Mouse (Mus musculus) kidney, postnatal 0 days (tissue): ENCODE results near the gene Ccdc40. TPM values are rescaled to one million over a fixed set of nuclear protein-coding genes. Genes with fewer than 3 reads are reported as not detected.

Experiments used
- ATAC-seq: fragments of 200-750 bp; cut with Nextera tagmentation; replicated peaks from 2 replicates; pipeline ENCODE4 v1.8.0; 2017; ENCODE audit warnings: low read depth, moderate number of reproducible peaks, moderate TSS enrichment, moderate library complexity; ENCODE audit not compliant: low FRiP score
- DNase-seq: peaks from one replicate; pipeline ENCODE4 v3.0.0-alpha.2; 2016; ENCODE audit warnings: low spot score
- H3K27ac ChIP-seq: fragments of 300-500 bp; sonication (generic); 2 replicates; pipeline ENCODE4 v1.5.1; 2014; ENCODE audit warnings: mild to moderate bottlenecking
- H3K27me3 ChIP-seq: fragments of 300-500 bp; sonication (generic); 2 replicates; pipeline ENCODE4 v1.6.1; 2014; ENCODE audit warnings: low read length, mixed read lengths; ENCODE audit not compliant: insufficient read depth
- H3K36me3 ChIP-seq: fragments of 300-500 bp; sonication (generic); 2 replicates; pipeline ENCODE4 v1.6.1; 2014; ENCODE audit warnings: low read length, mixed read lengths; ENCODE audit not compliant: insufficient read depth
- H3K4me1 ChIP-seq: fragments of 300-500 bp; sonication (generic); replicated peaks from 2 replicates; pipeline ENCODE4 v1.6.1; 2014; ENCODE audit warnings: antibody characterized with exemption, low read length, mixed read lengths; ENCODE audit not compliant: insufficient read depth
- H3K4me2 ChIP-seq: fragments of 300-500 bp; sonication (generic); 2 replicates; pipeline ENCODE4 v1.6.1; 2014; ENCODE audit warnings: mild to moderate bottlenecking, low read length, moderate library complexity, mixed read lengths
- H3K4me3 ChIP-seq: fragments of 300-500 bp; sonication (generic); replicated peaks from 2 replicates; pipeline ENCODE4 v1.5.1; 2014; ENCODE audit warnings: low read depth, low read length
- H3K9ac ChIP-seq: fragments of 300-500 bp; sonication (generic); 2 replicates; pipeline ENCODE4 v1.6.1; 2014; ENCODE audit warnings: low read depth, low read length
- H3K9me3 ChIP-seq: fragments of 300-500 bp; sonication (generic); replicated peaks from 2 replicates; pipeline ENCODE4 v1.6.1; 2016; ENCODE audit warnings: low read length, inconsistent platforms, mixed read lengths
- CTCF ChIP-seq: IDR thresholded peaks from 2 replicates; pipeline ENCODE4 v1.5.1; 2016; ENCODE audit warnings: antibody characterized with exemption, low read depth, mild to moderate bottlenecking, moderate library complexity
- WGBS: fragments of 180-500 bp; shearing (Covaris S2); extraction: QIAGEN DNeasy Blood & Tissue Kit; methylation state at CpG from one replicate; pipeline ENCODE4 v1.1.7; 2014; 5-methylcytosine and 5-hydroxymethylcytosine counted together
- polyA plus RNA-seq: library from polyadenylated mRNA; unstranded; fragments of >200 nt; fragmentation: Nextera tagmentation; extraction: Ambion mirVana; gene quantifications from 2 replicates; pipeline ENCODE4 v1.2.1, GENCODE M21; 2015

The Ccdc40 gene
- polyA plus RNA-seq, 1 experiment from 2014 or later: 4.0 TPM

- no peak overlapping the region for H3K4me3 ChIP-seq
- H3K4me2 ChIP-seq: no peak overlapping the region
- H3K27ac ChIP-seq: no peak overlapping the region
- no peaks in the 10 kb centered on the region for H3K27me3 ChIP-seq
- no peaks in the 10 kb centered on the region for H3K36me3 ChIP-seq
- H3K9me3 ChIP-seq: no peaks in the 10 kb centered on the region
- DNase-seq (no peak), ATAC-seq (no peak)
- H3K4me1 ChIP-seq: no peaks in the 10 kb centered on the region
- WGBS: 10% methylated on average over 10 of the region's 10 CpGs
- no peak for TF ChIP-seq CTCF
- H3K9ac ChIP-seq: no peak overlapping the region
Measured at GRCm38 (mm10) chr11:119310621-119311020, 82.2 kb downstream of the Ccdc40 start.

GRCm38 (mm10) chr11:119314252-119314936, 86.0 kb downstream of the Ccdc40 start:
- H3K4me2 ChIP-seq: no peak overlapping the region

More at GRCm38 (mm10) chr11:119314252-119314936, 86.0 kb downstream of the Ccdc40 start:
- H3K27ac ChIP-seq: peak overlapping the region; percentile 6; the same call in 1 of the 2 replicates
- no peaks in the 10 kb centered on the region for H3K36me3 ChIP-seq
- H3K9ac ChIP-seq: 0 out of 2 replicates have a peak overlapping the region, but pooled peaks have one; percentile 13
- no peaks in the 10 kb centered on the region for H3K27me3 ChIP-seq
- WGBS: 60% methylated on average over 17 of the region's 17 CpGs
- no peak for DNase-seq
- H3K9me3 ChIP-seq: no peaks in the 10 kb centered on the region
- no peak for TF ChIP-seq CTCF
- ATAC-seq: peak; percentile 74
- no peaks in the 10 kb centered on the region for H3K4me1 ChIP-seq
- H3K4me3 ChIP-seq: no peak overlapping the region

Other genes starting within 250 kb of the Ccdc40 start
- not detected in 2 replicates for gene Enpp7, start 240.4 kb upstream of the Ccdc40 start, polyA plus RNA-seq
- gene Cbx2, start 205.6 kb upstream of the Ccdc40 start, polyA plus RNA-seq: 16.7 and 18.4 TPM in 2 replicates
- 6.1 and 7.7 TPM in 2 replicates for gene Cbx8, start 187.6 kb upstream of the Ccdc40 start, polyA plus RNA-seq
- 8.0 and 9.7 TPM in 2 replicates for gene Cbx4, start 142.4 kb upstream of the Ccdc40 start, polyA plus RNA-seq
- 9.2 and 9.5 TPM in 2 replicates for gene Tbc1d16, start 73 bp upstream of the Ccdc40 start, polyA plus RNA-seq
- gene Gaa, start 39.3 kb downstream of the Ccdc40 start, polyA plus RNA-seq: 64.6 and 68.5 TPM in 2 replicates
- 260 and 285 TPM in 2 replicates for gene Eif4a3, start 71.5 kb downstream of the Ccdc40 start, polyA plus RNA-seq
- 0.99 and 1.2 TPM in 2 replicates for gene Card14, start 79.2 kb downstream of the Ccdc40 start, polyA plus RNA-seq
- 9.8 and 10.1 TPM in 2 replicates for gene Sgsh, start 127.0 kb downstream of the Ccdc40 start, polyA plus RNA-seq
- 8.0 and 8.3 TPM in 2 replicates for gene Slc26a11, start 127.0 kb downstream of the Ccdc40 start, polyA plus RNA-seq
- 8.8 and 10.0 TPM in 2 replicates for gene Rnf213, start 164.5 kb downstream of the Ccdc40 start, polyA plus RNA-seq